Mouse (Mus musculus): Measurements from ENCODE around the gene Zfr2. TPM values are rescaled to one million over a fixed set of nuclear protein-coding genes. Genes with fewer than 3 reads are reported as not detected.

Zfr2 gene
- polyA plus RNA-seq, 1 experiment = 77.6 TPM

- Histone ChIP-seq H3K27ac (ENCODE audit: insufficient read depth, low read length) (peak overlapping the region; percentile 78), H3K27me3 (ENCODE audit: control insufficient read depth, insufficient read depth, low read length) (no peaks in the 10 kb centered on the region)
- no peak for TF ChIP-seq CTCF (IDR thresholded peaks at IDR 0.05; ENCODE audit: borderline replicate concordance, insufficient read depth, low read depth, low read length)
- no peak for TF ChIP-seq POLR2A (IDR thresholded peaks at IDR 0.05; ENCODE audit: borderline replicate concordance, insufficient read depth, low read length)
Measured at GRCm38 (mm10) chr10:81298369-81299100, 65.6 kb downstream of the Zfr2 start.

GRCm38 (mm10) chr10:81299585-81300351 lies 66.8 kb downstream of the Zfr2 start:
- peak in 1 of 2 experiments; percentile 48 for DNase-seq
- Histone ChIP-seq H3K4me3 (replicated peaks; ENCODE audit: insufficient read depth, low read depth, low read length) (peak overlapping the region; percentile 9), H3K27ac (ENCODE audit: insufficient read depth, low read length) (peak overlapping the region; percentile 78), H3K4me1 (ENCODE audit: control insufficient read depth, insufficient read depth, low read length) (peaks cover 92% of the 10 kb centered on the region), H3K27me3 (ENCODE audit: control insufficient read depth, insufficient read depth, low read length) (no peaks in the 10 kb centered on the region)
- TF ChIP-seq CTCF (IDR thresholded peaks at IDR 0.05; ENCODE audit: borderline replicate concordance, insufficient read depth, low read depth, low read length) (no peak), POLR2A (IDR thresholded peaks at IDR 0.05; ENCODE audit: borderline replicate concordance, insufficient read depth, low read length) (no peak)
- WGBS = 41% methylated on average over 14 of the region's 14 CpGs

More at GRCm38 (mm10) chr10:81298369-81299100, 65.6 kb downstream of the Zfr2 start:
- WGBS = 38% methylated on average over 17 of the region's 17 CpGs
- DNase-seq = peak in 1 of 2 experiments; percentile 30
- Histone ChIP-seq H3K4me3 (replicated peaks; ENCODE audit: insufficient read depth, low read depth, low read length) (peak overlapping the region; percentile 24), H3K4me1 (ENCODE audit: control insufficient read depth, insufficient read depth, low read length) (peaks cover 85% of the 10 kb centered on the region)

- Histone ChIP-seq H3K27ac (ENCODE audit: insufficient read depth, low read length) (peak overlapping the region; percentile 78), H3K27me3 (ENCODE audit: control insufficient read depth, insufficient read depth, low read length) (no peaks in the 10 kb centered on the region), H3K4me3 (replicated peaks; ENCODE audit: insufficient read depth, low read depth, low read length) (peak overlapping the region; percentile 16), H3K4me1 (ENCODE audit: control insufficient read depth, insufficient read depth, low read length) (peaks cover 92% of the 10 kb centered on the region)
- DNase-seq = peak in 1 of 2 experiments; percentile 53
- no peak for TF ChIP-seq POLR2A (IDR thresholded peaks at IDR 0.05; ENCODE audit: borderline replicate concordance, insufficient read depth, low read length)
- TF ChIP-seq CTCF (IDR thresholded peaks at IDR 0.05; ENCODE audit: borderline replicate concordance, insufficient read depth, low read depth, low read length) = no peak
- 24% methylated on average over 9 of the region's 9 CpGs for WGBS
Measured at GRCm38 (mm10) chr10:81300352-81300907, 67.5 kb downstream of the Zfr2 start.

- 11% methylated on average over 9 of the region's 9 CpGs for WGBS
- DNase-seq = peak; percentile 83 to 88
- peak overlapping the region; percentile 48; the same call in 1 of the 2 replicates for H3K27ac ChIP-seq (ENCODE audit: insufficient read depth, low read length)
- peaks cover 92% of the 10 kb centered on the region for H3K4me1 ChIP-seq (ENCODE audit: control insufficient read depth, insufficient read depth, low read length)
- no peaks in the 10 kb centered on the region for H3K27me3 ChIP-seq (ENCODE audit: control insufficient read depth, insufficient read depth, low read length)
- TF ChIP-seq POLR2A (IDR thresholded peaks at IDR 0.05; ENCODE audit: borderline replicate concordance, insufficient read depth, low read length) = no peak
- no peak for TF ChIP-seq CTCF (IDR thresholded peaks at IDR 0.05; ENCODE audit: borderline replicate concordance, insufficient read depth, low read depth, low read length)
- no peak overlapping the region for H3K4me3 ChIP-seq (replicated peaks; ENCODE audit: insufficient read depth, low read depth, low read length)
Measured at GRCm38 (mm10) chr10:81301321-81301720, 68.4 kb downstream of the Zfr2 start.

Other genes with a start within 250 kb of the Zfr2 start
- 21.0 and 23.0 TPM in 2 replicates for gene Gng7, start 218.2 kb upstream of the Zfr2 start, polyA plus RNA-seq (2012; rRNA removed)
- 126 and 136 TPM in 2 replicates for gene Diras1, start 207.5 kb upstream of the Zfr2 start, polyA plus RNA-seq (2012; rRNA removed)
- gene Slc39a3, start 195.7 kb upstream of the Zfr2 start, polyA plus RNA-seq (2012; rRNA removed) = 75.2 and 77.0 TPM in 2 replicates
- gene Sgta, start 173.0 kb upstream of the Zfr2 start, polyA plus RNA-seq (2012; rRNA removed) = 231 and 240 TPM in 2 replicates
- gene Thop1, start 163.1 kb upstream of the Zfr2 start, polyA plus RNA-seq (2012; rRNA removed) = 54.7 and 55.3 TPM in 2 replicates
- 0.33 and 0.41 TPM in 2 replicates for gene Creb3l3, start 134.3 kb upstream of the Zfr2 start, polyA plus RNA-seq (2012; rRNA removed)
- gene Map2k2, start 127.2 kb upstream of the Zfr2 start, polyA plus RNA-seq (2012; rRNA removed) = 161 and 187 TPM in 2 replicates
- 61.6 and 62.9 TPM in 2 replicates for gene Zbtb7a, start 97.9 kb upstream of the Zfr2 start, polyA plus RNA-seq (2012; rRNA removed)
- 34.8 and 36.0 TPM in 2 replicates for gene Pias4, start 65.2 kb upstream of the Zfr2 start, polyA plus RNA-seq (2012; rRNA removed)
- 1,163 and 1,164 TPM in 2 replicates for gene Eef2, start 56.5 kb upstream of the Zfr2 start, polyA plus RNA-seq (2012; rRNA removed)
- gene Dapk3, start 50.1 kb upstream of the Zfr2 start, polyA plus RNA-seq (2012; rRNA removed) = 70.7 and 73.0 TPM in 2 replicates
- not detected in 2 replicates for gene 4930442H23Rik, start 49.3 kb upstream of the Zfr2 start, polyA plus RNA-seq (2012; rRNA removed)
- gene Nmrk2, start 31.1 kb upstream of the Zfr2 start, polyA plus RNA-seq (2012; rRNA removed) = 0.16 and 0.33 TPM in 2 replicates
- 115 and 122 TPM in 2 replicates for gene Atcay, start 2.3 kb upstream of the Zfr2 start, polyA plus RNA-seq (2012; rRNA removed)
- gene Matk, start 19.8 kb downstream of the Zfr2 start, polyA plus RNA-seq (2012; rRNA removed) = 124 and 141 TPM in 2 replicates
- gene Mrpl54, start 33.8 kb downstream of the Zfr2 start, polyA plus RNA-seq (2012; rRNA removed) = 81.4 and 84.9 TPM in 2 replicates
- gene Apba3, start 33.8 kb downstream of the Zfr2 start, polyA plus RNA-seq (2012; rRNA removed) = 61.8 and 63.9 TPM in 2 replicates
- 0.51 and 1.2 TPM in 2 replicates for gene Tjp3, start 58.4 kb downstream of the Zfr2 start, polyA plus RNA-seq (2012; rRNA removed)
- gene Pip5k1c, start 59.8 kb downstream of the Zfr2 start, polyA plus RNA-seq (2012; rRNA removed) = 288 and 314 TPM in 2 replicates
- gene Cactin, start 87.9 kb downstream of the Zfr2 start, polyA plus RNA-seq (2012; rRNA removed) = 36.3 and 36.9 TPM in 2 replicates
- gene Tbxa2r, start 95.6 kb downstream of the Zfr2 start, polyA plus RNA-seq (2012; rRNA removed) = 2.2 and 3.2 TPM in 2 replicates
- gene Gipc3, start 110.1 kb downstream of the Zfr2 start, polyA plus RNA-seq (2012; rRNA removed) = 0.97 and 1.0 TPM in 2 replicates
- 42.7 and 43.4 TPM in 2 replicates for gene Hmg20b, start 117.3 kb downstream of the Zfr2 start, polyA plus RNA-seq (2012; rRNA removed)
- gene Mfsd12, start 124.3 kb downstream of the Zfr2 start, polyA plus RNA-seq (2012; rRNA removed) = 34.8 and 35.0 TPM in 2 replicates
- gene 4930404N11Rik, start 132.7 kb downstream of the Zfr2 start, polyA plus RNA-seq (2012; rRNA removed) = 0.24 and 0.36 TPM in 2 replicates
- gene Fzr1, start 145.4 kb downstream of the Zfr2 start, polyA plus RNA-seq (2012; rRNA removed) = 75.8 and 81.5 TPM in 2 replicates
- gene Dohh, start 151.3 kb downstream of the Zfr2 start, polyA plus RNA-seq (2012; rRNA removed) = 87.7 and 93.1 TPM in 2 replicates
- gene Gm48551, start 151.3 kb downstream of the Zfr2 start, polyA plus RNA-seq (2012; rRNA removed) = 10.2 and 10.8 TPM in 2 replicates
- gene Gm48552, start 155.8 kb downstream of the Zfr2 start, polyA plus RNA-seq (2012; rRNA removed) = 10.7 and 13.8 TPM in 2 replicates
- 1.2 and 1.7 TPM in 2 replicates for gene Smim24, start 159.9 kb downstream of the Zfr2 start, polyA plus RNA-seq (2012; rRNA removed)
- 103 and 108 TPM in 2 replicates for gene Nfic, start 222.5 kb downstream of the Zfr2 start, polyA plus RNA-seq (2012; rRNA removed)
- gene Celf5, start 249.6 kb downstream of the Zfr2 start, polyA plus RNA-seq (2012; rRNA removed) = 57.3 and 60.6 TPM in 2 replicates